Mouse (Mus musculus): ENCODE data around the gene Slfn4.
A peak's percentile ranks its signal among the peaks of the same experiment; 100 is the strongest.
"Not testable (repeated sequence)": the region's sequence is repeated elsewhere in the genome, so short reads cannot be mapped to it uniquely, and the experiment has no call there.

The Slfn4 gene

GRCm38 (mm10) chr11:83174948-83175539 lies at the start of gene Slfn4:
TSS of gene Slfn4 (plus strand) at chr11:83175186.
- DNase-seq = no peak

- not testable (repeated sequence) for DNase-seq
Observed at GRCm38 (mm10) chr11:83125633-83126032, 49.4 kb upstream of the Slfn4 start.

- DNase-seq = not testable (repeated sequence)
Observed at GRCm38 (mm10) chr11:83137253-83137652, 37.7 kb upstream of the Slfn4 start.

GRCm38 (mm10) chr11:83148939-83149338 lies 26.0 kb upstream of the Slfn4 start:
- not testable (repeated sequence) for DNase-seq

GRCm38 (mm10) chr11:83191134-83191893 lies 16.3 kb downstream of the Slfn4 start, which contains the start of gene Slfn3:
TSS of gene Slfn3 (plus strand) at chr11:83191330.
- DNase-seq = peak; percentile 66 to 76

- peak; percentile 37 to 39 for DNase-seq
Observed at GRCm38 (mm10) chr11:83192001-83192400, 17.0 kb downstream of the Slfn4 start.

- DNase-seq = no peak
Observed at GRCm38 (mm10) chr11:83205002-83205401, 30.0 kb downstream of the Slfn4 start.

- no peak for DNase-seq
Observed at GRCm38 (mm10) chr11:83216119-83216518, 41.1 kb downstream of the Slfn4 start.

GRCm38 (mm10) chr11:83221328-83221877 lies 46.4 kb downstream of the Slfn4 start:
- DNase-seq = no peak

GRCm38 (mm10) chr11:83223367-83223766 lies 48.4 kb downstream of the Slfn4 start:
- peak; percentile 40 to 56 for DNase-seq

GRCm38 (mm10) chr11:83223793-83224192 lies 48.8 kb downstream of the Slfn4 start:
- DNase-seq = not testable (repeated sequence)

GRCm38 (mm10) chr11:83224217-83224616 lies 49.2 kb downstream of the Slfn4 start:
- DNase-seq = peak; percentile 55 to 68

GRCm38 (mm10) chr11:83224750-83225149 lies 49.8 kb downstream of the Slfn4 start:
- DNase-seq = peak; percentile 14 to 22

- no peak for DNase-seq
Observed at GRCm38 (mm10) chr11:83225371-83225960, 50.5 kb downstream of the Slfn4 start.

GRCm38 (mm10) chr11:83227926-83228723 lies 53.1 kb downstream of the Slfn4 start:
- DNase-seq = no peak

GRCm38 (mm10) chr11:83230966-83231365 lies 56.0 kb downstream of the Slfn4 start:
- peak in 1 of 2 experiments; percentile 22 for DNase-seq

GRCm38 (mm10) chr11:83233621-83234020 lies 58.6 kb downstream of the Slfn4 start:
- DNase-seq = not testable (repeated sequence)

- DNase-seq = not testable (repeated sequence)
Observed at GRCm38 (mm10) chr11:83237390-83237789, 62.4 kb downstream of the Slfn4 start.

GRCm38 (mm10) chr11:83238389-83238788 lies 63.4 kb downstream of the Slfn4 start:
- no peak for DNase-seq

- DNase-seq = no peak
Observed at GRCm38 (mm10) chr11:83239811-83240210, 64.8 kb downstream of the Slfn4 start.
